Mouse (Mus musculus): ENCODE data around the gene Trmt61a.

DNA sequence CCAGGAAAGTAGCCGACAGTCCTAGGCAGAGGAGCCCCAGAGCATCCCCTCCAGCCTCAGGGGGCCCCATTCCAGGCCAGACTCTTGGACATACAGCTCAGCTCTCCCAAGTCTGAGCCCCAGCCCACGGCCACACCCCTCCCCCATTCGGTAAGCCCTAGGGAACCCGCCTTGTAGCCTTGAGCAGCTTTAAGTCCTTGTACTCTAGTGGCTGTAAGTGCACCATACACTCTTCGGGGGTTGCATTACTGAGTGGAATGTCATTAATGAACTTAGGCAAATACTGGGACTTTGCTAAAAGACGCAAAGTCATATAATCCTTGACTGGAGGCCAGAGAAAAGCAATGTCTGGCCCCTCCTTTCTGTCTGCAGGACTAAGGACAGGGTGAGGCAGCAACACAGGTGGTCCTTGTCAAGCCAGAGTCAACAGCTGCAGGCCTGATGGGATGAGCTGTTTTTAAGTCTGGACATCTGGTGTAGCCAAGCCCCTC lies 13.7 kb upstream of the Trmt61a start:
- TF ChIP-seq CTCF (IDR thresholded peaks at IDR 0.05; ENCODE audit: low read depth), result no peak
- TF ChIP-seq EP300 (IDR thresholded peaks at IDR 0.05; ENCODE audit: low read depth), result no peak

All from liver, postnatal 0 days (tissue).